Mouse (Mus musculus) CD8-positive naive resting alpha-beta T cell, adult 2 months (primary cell): Measurements from ENCODE around the gene Uba1.

ENCODE experiments used
- DNase-seq, 2 experiments: peaks; one replicate each; pipeline ENCODE4 v3.0.0; 2022; ENCODE audit warnings: low read depth in 2 of 2, low spot score in 2 of 2

Gene Uba1

DNA sequence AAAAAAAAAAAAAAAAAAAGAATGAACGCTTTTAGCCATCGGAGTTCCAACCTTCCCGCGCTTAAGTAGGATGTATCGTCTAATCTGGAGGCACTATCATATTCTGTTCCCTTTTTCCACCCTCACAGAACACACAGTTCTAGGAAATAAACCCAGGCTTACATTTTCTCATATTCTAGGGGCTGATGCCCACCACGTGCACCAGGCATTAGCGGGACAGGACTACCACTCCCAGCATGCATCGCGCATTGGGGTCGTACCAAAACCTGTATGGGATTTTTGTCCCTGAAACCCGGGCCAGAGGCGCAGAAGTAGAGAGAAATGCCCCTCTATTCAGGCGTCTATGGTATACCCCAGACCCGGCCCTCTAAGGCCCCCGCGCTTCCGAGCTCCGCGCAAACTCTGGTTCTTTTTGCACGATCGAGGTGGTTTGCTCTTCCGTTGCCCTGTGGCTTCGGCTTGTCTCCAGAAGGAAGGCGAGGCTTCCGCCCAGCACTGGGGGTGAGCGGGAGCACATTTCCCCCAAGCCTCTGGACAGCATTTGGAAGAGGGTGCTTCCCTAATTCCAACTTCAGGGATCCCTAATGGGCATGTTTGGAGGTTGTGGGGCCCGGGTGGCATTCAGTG lies at the start of gene Uba1:
Gene Uba1, plus strand, starts transcription at position 301 of the 627 bp plus-strand sequence.
- peak; percentile 70 to 82 for DNase-seq

DNA sequence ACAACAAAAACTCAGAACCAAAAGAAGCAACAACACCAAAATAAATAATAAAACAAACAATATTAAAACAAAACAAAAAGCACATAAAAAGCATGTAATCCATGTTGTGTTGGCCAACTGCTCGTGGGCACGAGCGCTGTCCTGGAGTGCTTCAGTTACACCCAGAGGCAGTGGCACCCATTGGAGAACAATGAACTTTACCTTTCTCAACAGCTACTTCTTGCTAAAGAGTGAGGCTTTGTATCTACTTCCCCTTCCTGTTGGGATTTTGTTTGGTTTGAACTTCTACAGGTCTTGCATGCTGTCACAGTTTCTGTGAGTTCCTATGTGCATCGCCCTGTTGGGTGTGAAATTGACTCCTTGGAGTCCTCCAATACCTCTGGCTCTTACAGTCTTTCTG lies 49.6 kb upstream of the Uba1 start:
- no peak for DNase-seq

DNA sequence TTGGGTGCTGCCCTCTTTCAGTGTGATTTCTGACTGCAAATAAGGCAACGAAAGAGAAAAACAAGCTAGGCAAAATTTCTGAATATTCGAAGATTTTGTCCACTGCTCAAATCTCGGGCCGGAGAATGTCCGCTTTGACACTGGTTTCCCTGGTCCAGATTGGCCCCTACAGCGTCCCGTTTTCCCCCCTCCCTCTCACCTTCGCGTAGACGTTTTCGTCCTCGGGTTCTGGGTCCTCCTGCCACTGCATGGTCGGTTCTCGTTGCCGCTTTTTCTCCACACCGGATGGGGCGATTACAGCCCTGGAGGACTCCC lies 41.3 kb upstream of the Uba1 start:
- no peak for DNase-seq

DNA sequence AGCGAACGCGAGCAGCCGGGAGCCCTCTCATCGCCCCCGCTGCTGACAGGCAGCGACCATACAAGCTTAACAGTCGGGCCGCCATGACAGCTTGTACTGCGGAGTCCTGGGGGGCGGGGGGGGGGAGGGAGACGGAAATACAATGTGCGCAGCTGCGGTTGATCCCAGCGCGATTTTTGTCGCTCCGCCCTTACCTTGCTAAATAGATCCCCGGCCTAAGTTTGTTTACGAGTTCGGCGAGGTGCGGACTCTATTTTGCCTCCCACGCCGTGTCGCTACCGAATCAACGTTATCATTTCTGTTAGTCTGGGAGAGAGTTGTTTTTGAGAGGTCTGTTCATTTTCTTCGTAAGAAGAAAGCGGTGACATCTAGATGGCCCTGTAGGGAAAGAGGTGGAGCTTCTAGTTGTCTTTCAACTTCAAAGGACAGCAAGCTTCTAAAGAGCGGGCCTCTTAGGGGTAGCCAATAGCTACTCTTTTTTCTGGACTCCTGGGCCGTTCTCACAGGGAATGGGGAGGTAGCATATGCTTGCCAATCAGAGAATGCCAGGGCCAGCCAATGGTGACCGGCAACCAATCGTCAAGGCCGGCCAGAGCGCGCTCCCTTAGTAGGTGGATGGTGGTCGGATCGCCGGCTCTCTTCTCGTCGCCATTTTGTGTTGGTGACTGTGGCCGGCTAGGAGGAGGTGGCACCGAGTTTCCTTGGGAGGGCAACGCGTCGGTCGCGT lies 40.8 kb upstream of the Uba1 start, which contains the start of the genes Rbm10 and Ndufb11:
Gene Rbm10, plus strand, starts transcription at position 328 of the 727 bp plus-strand sequence.
Gene Ndufb11, minus strand, starts transcription at position 444 of the 727 bp plus-strand sequence.
- peak; percentile 66 for DNase-seq

DNA sequence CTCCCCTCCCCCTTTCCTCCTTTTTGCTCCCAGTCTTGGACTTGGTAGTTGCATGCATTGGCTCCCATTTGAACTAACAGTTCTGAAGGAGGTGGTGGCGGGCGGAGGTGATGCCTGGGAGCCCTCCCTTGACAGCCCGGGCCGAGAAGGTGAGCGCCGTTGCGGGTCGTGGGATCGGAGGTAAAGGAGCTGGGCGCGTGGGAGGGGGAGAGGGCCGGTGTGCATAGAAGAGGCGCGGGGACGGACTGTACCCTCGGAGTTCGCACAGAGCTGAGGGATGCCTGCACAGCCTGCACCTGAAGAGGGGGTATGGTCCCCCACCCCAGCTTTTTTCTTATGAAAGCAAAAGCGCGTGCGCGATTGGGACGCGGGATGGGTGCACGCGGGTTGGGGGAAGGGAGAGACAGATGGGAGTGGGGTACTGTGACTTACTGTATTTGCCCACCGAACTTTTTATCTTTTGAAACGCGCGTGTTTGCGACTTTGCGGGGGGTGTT lies 40.2 kb upstream of the Uba1 start:
- DNase-seq: peak in 1 of 2 experiments; percentile 31

DNA sequence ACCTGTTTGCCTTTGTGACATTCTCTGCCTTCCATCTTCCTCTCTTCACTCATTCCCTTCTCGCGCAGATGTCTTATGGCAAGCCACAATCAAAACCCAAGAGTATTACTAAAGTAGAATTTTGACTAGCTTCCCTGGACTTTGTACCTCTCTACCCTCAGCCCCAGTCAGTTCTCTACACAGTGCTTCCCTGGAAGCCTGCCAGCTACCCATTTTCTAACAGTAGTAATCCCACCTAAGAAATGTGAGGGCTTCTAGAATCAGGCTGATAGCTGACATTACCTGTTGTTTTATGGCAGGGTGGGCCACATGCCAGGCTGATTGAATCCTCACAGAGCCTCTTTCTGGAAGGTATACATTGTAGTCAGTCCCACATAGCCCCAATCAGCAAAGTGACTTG lies 20.0 kb upstream of the Uba1 start:
- DNase-seq: no peak

DNA sequence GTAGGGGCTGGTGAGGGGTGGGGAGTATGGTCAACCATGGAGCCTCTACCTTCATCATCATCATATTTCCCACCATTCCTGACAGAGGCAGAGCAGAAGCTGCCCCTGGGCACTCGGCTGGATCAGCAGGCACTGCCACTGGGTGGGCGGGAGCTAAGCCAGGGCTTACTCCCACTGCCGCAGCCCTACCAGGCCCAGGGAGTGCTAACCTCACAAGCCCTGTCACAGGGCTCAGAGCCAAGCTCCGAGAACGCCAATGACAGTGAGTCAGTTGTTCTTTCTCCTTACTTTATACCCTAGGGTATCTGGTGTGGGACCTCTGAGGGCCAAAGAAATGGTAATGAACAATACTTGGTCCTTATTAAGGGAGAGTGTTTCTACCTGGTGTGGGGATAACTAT lies 13.3 kb upstream of the Uba1 start:
- DNase-seq: no peak

DNA sequence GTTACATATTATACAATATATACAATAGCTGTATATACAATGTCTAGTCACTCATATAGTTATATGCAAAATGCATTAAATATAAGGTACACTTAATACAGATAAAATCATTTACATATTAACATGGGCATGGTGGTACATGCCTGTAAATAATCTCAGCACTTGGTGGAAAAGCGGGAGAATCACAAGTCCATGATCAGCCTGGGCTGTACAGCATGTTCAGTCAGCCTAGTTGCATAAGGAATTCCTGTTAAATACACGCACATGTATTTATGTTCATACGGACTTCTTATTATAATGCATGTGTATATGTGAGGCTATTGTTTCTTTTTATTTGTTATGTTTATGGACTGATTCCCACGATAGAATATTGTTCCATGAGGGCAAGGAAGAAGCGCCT lies 533 bp upstream of the Uba1 start:
- no peak for DNase-seq

DNA sequence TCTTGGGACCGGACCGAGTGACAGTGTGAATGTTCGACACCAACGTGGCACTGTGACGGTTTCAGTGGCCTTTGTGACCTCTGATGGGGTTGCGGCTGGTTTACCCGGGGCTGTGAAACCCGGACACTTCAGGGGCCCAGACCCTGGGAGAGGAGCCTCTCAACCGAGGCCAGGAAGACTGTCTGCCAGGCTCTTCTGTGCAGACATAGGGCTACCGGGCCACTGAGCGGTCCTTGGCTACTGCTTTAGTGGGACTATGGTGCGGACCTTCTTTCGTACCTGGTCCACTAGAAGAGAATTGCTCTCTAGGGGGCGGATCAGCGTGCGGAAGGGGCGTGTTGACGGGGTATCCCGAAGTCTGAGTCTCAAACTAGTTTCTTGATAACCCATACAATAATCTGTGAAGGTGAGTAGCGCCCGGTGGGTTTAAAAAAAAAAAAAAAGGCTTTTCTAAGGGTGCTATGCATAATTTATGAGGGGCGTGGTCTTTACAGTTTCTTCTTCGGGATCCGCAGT lies 823 bp downstream of the Uba1 start:
- peak; percentile 1 for DNase-seq

DNA sequence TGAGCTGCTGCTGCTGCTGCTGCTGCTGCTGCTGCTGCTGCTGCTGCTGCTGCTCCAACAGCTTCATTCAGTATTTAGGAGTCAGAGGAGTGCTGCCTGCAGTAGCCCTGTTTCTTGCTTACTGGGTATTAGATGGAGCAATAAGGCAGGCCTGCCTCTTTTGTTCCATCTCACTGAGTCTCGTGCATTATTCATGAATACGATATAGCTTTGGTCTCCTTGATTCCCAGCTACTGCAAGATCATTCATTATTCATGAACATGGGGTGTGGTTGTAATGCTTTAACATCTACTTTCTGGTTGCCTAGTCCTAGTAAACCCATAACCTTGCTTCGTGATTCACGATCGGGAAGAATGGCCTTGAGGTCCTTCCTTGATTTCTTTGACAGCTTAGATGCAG lies 4.2 kb downstream of the Uba1 start:
- DNase-seq: no peak

DNA sequence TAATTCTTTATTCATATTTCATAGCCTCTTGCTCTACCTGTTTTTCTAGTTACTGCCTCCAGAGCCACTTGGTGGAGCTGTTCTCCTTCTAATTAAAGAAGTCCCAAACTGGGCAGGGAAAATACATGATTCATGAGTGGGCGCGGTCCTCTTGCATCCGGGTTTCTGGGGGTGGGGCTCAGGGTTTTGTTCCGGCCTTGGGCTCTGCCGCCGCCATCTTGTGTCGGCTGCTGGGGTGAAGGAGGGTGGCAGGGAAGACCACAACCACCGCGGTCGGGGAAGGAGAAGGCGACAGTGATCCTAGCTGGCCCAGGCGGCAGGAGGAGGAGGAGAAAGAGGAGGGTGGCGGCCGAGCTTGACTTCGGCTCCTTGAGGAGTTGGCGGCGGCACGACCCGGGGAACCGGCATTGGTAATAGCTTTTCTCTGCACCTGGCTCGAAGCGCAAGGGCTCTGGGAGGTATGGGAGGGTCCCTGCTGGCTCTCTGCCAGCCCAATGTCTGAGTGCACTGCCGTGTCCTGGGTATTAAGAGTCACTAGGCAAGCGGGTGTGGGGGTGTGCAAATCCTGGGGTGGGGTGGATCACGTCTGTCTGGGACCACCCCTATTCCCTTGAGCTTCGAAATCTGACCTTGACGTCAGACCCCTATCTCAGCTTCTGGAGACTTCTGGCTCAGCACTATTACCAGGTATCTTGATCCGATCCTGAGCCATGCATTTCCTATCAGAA lies 4.8 kb downstream of the Uba1 start:
- peak; percentile 77 to 81 for DNase-seq

DNA sequence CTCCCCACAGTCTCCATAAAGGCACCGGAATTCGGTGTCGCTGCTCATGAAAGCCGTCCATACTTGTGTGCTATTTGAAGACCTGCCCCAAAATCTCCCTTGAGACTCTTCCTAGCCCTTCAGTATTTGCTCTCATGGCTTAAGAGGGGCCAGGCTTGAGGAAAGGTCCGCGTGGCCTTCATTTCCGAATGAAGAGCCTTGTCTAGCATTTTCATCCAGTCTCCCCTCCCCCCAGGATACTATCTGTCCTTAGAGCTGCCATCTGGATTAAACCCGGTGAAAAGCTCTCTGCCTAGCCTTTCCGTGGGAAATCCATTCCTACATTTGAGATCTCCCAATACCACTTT lies 5.3 kb downstream of the Uba1 start:
- DNase-seq: no peak

DNA sequence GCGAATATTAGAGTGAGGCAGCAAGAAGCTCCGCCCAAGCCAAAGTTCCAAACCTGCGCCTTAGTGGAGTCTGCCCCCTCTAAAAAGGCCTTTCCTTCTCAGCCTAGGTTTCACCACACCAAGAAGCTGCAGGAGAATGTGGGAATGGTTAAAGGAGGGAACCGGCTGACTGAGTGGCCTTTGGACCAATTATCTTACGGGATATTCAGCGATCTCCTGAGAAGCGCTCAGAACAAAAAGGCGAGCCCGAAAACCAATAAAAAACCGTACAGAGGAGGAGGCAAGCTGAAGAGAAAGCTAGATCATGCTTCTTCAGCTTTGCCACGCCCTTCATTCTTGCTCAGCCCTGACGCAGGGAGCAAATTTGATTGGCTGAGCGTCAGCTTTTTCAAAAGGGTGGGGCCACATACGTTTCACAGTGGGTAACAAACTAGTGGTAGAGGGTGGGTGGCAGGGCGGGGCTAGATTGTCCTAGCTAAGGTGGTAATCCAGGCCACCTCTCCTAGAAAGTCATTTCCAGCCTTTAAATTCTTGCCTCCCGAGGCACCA lies 29.5 kb downstream of the Uba1 start, which contains the start of gene Cdk16:
Gene Cdk16, plus strand, starts transcription at position 436 of the 549 bp plus-strand sequence.
- peak; percentile 75 to 79 for DNase-seq

DNA sequence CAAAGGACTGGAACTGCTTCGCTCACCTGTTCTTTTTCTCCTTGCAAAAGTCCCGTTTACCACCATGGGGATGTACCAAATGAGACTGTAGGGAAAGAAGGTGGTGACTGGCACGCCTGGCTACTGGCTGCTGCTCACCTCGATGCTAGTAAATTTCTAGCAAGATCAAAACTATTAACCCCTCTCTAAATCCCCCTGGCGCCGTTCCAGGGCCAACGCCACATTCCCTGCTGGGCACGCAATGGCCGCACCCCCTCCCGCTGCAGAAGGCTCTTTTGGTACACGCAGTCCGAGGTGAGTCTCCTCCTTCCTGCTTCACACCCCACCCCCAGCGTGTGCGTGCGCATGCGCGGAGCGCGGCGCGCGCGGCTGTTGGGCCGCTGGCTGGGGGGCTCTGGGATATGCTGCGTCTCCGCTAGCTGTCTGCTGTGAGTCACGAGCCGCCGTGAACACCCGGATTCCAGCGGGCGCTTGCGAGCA lies 30.0 kb downstream of the Uba1 start:
- DNase-seq: peak; percentile 67 to 77

DNA sequence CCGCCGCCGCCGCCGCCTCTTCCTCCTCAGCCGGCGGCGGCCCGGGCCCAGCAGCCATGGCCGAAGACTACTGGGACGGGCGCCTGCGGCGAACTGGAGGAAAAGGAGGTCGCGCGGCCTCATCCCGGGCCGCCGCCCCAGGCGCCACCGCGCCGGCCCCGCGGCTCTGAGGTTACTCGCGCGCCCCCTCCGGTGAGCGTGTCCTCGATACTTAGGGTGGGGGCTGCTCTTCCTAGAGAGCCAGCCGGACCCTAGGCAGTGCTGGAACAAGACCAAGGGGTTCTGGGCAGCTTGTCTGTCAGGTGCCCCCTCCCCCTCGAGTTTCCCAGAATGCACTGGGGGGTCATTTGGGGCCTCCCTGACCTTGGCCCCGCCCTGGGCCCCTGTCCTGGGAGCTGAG lies 30.5 kb downstream of the Uba1 start:
- DNase-seq: peak; percentile 14 to 28

DNA sequence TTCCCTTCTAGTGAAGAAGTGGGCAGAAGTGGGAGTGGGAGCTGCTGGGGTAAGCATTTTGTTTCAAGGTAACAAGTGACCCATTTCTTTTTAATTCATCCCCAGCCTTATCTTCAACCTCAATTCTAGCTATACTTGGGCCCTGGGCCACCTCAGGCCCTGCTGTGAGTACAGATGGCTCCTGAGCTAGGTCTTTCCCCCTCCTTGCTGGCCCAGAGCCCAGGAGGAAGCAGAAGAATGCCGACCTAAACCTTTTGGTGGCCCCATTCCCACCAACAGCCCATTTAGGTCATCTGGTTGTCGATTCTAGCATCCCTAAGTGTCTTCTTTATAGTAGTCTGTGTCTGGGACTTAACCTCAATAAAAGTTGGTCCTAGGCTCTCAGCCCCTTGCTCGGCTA lies 33.4 kb downstream of the Uba1 start:
- DNase-seq: no peak

DNA sequence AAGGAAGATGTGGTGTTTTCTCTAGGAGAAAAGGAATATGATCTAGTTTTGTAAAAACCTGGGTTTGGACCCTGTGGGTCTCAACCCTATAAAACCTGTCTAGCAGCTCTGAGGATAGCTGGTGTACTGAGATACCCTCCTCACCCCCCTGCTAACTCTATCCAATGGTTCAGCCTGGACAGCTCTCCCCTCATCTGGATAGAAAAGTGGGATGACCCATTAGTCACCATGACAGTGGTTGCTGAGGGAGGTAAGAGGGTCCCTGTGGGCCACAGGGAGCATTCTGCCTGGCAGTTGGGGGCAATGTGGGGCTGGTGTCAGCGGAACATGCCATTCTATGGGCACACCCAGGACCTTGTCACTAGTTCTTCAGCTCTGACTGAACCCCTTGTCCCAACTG lies 34.5 kb downstream of the Uba1 start:
- DNase-seq: no peak

DNA sequence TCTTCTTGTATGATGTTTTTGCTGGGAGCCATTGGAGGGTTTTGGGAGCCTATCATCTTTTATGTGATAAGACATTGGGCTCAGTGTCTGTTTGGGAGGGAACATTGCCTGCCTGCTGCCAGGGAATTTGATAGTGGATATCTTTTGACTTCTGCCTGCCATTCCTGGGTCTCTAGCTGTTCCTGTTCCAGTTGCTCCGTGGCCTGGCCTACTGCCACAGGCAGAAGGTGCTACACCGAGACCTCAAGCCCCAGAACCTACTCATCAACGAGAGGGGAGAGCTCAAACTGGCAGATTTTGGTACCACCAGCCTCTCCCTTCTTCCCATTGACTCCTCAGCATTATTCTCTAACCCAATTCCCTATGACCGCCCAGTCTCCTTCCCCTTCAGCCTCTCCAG lies 37.7 kb downstream of the Uba1 start:
- no peak for DNase-seq

DNA sequence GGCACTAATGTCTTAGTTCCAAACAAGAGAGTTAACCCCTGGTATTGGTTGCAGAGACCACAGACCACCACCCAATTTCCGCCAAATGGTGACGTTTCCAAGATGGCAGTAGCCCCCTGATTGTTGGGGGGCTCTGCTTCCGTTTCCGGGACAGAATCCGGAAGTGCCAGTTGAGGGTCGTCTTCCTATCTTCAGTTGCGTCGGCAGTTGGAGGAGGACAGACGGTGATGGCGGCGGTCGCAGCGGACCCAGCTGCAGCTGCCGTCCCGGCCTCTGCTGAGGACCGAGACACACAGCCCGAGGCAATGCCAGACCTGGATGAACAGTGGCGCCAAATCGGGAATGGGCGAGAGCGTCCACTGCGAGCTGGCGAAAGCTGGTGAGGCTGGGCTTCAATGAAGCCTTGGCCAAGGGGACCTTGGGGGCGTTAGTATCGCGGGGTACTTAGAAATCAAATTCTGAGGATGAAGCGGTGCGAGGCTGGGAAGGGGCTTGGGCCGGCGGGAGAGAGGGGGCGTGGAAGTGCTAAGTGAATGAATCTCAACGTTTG lies 45.7 kb downstream of the Uba1 start, which contains the start of gene Usp11:
Gene Usp11, plus strand, starts transcription at position 166 of the 550 bp plus-strand sequence.
- peak; percentile 4 to 18 for DNase-seq

DNA sequence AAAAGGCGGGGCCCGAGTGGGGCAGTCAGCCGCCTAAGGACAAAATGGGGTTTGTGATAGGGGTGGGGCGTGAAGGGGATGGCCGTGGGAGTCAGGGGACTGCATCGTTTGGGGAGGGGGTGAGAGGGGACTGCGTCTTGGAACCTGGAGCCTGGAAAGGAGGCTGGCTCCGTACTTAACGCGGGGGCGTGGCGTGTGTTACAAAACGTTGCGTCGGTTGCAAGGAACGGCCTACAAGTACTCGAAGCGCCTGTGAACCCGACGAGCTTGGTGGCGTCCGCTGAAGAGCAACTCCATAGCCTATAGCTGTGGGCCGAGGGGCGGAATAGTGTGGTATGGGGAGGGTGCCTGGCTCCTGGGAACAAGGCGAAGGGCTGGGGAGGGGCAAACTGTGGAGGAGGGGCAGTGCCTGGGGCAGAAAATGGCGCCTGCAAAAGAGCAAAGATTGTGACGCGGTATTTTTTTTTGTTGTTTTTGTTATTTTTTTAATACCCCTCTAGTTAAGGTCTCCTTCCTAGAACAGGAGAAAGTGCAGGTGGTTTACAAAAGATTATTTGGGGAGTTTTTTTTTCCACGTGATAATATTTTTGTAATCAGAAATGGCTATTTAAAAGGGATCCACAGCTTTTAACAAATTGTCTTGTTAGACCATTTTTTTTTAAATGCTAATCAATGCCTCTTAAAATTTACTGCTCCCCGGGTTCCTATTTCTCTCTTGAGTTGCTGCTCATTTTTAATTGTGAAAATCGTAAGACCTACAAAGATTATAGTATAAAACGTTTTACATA lies 46.4 kb downstream of the Uba1 start:
- DNase-seq: peak; percentile 67 to 69
